Mouse (Mus musculus): Measurements from ENCODE around the gene Sh3bgr. TPM values are rescaled to one million over a fixed set of nuclear protein-coding genes. Genes with fewer than 3 reads are reported as not detected.

Gene Sh3bgr
- total RNA-seq, 1 experiment from 2014 or later: not detected

DNA sequence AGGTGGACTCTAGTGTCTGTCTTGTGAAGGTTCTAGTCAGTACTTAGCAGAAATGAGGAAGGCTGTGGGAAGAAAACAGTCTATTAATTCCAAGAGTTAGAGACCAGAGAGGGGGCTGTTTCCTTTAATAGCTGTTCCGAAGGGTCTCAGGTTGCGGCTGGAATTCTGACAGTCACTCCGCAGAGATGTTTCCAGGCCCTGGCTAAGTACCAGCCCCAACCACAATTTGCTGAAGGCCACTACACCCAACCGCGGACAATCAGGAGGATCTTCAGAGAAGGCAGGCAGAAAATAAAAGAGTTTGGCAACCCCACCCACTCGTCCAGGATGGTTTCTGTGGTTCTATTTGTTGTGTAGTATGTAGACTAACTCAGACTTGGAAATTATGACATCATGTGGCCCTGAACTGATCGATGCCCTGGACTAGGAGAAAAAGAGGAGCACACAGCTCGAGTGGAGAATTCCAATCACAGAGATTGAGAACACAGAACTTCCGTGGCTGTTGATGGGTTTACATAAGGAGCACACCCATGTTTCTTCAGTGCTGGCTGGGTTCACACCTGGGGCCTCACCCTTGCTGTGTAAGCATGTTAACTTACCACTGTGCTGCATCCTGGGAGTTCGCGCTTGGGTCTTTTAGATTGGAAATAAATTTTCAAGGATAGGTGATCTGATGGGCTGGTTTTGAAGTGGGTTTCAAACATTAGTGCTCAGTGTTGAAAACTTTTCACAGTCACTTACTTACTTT, 1.4 kb downstream of the Sh3bgr start:
- no peak for ATAC-seq (replicated peaks; ENCODE audit: insufficient number of reproducible peaks, low FRiP score, low TSS enrichment, poor library complexity, severe bottlenecking)

- ATAC-seq (replicated peaks; ENCODE audit: insufficient number of reproducible peaks, low FRiP score, low TSS enrichment, poor library complexity, severe bottlenecking): no peak
These were observed 9.5 kb downstream of the Sh3bgr start for GRCm38 (mm10) chr16:96209789-96210188.

GRCm38 (mm10) chr16:96210856-96211255, 10.6 kb downstream of the Sh3bgr start:
- ATAC-seq (replicated peaks; ENCODE audit: insufficient number of reproducible peaks, low FRiP score, low TSS enrichment, poor library complexity, severe bottlenecking): no peak

GRCm38 (mm10) chr16:96213027-96213426, 12.8 kb downstream of the Sh3bgr start:
- ATAC-seq (replicated peaks; ENCODE audit: insufficient number of reproducible peaks, low FRiP score, low TSS enrichment, poor library complexity, severe bottlenecking): no peak

DNA sequence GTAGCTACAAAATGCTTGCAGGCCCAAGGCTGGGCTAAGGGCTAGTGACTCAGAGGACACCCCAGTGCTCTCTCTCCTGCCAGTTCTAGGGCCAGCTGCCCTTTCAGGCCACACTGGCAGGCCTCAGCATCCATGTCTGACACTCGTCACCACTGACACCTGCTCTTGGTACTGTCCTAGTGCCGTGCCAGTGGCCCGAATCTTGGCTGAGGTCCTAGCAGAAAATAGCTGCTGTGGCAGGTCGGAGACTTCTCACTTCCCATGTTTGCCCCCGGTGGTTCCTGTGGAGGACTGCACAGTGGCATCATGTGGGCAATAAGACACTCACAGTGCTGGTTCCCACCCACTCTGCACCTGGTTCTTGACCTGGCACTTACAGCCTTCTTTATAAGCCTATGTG, 21.2 kb downstream of the Sh3bgr start:
- ATAC-seq (replicated peaks; ENCODE audit: insufficient number of reproducible peaks, low FRiP score, low TSS enrichment, poor library complexity, severe bottlenecking): no peak

DNA sequence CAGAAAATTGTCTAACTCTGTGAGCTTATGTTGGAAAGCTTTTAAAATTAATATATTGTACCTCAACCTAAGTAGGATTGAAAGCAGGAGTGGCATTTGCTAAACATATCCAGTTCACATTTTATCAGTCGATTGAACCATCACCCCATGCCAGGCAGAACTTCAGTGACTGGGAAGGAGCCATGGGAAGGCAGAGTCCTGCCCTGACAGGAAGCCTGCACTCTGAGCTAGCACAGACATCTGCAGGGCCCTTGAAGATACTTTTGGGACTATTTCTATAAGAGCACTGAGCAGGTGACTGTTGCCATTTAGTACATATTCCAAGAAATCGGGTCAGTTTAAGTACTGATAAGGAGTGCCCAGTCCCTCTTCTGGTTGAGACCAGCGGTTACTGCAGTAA, 21.7 kb downstream of the Sh3bgr start:
- no peak for ATAC-seq (replicated peaks; ENCODE audit: insufficient number of reproducible peaks, low FRiP score, low TSS enrichment, poor library complexity, severe bottlenecking)

- no peak for ATAC-seq (replicated peaks; ENCODE audit: insufficient number of reproducible peaks, low FRiP score, low TSS enrichment, poor library complexity, severe bottlenecking)
These were observed 22.2 kb downstream of the Sh3bgr start for GRCm38 (mm10) chr16:96222452-96222851.

DNA sequence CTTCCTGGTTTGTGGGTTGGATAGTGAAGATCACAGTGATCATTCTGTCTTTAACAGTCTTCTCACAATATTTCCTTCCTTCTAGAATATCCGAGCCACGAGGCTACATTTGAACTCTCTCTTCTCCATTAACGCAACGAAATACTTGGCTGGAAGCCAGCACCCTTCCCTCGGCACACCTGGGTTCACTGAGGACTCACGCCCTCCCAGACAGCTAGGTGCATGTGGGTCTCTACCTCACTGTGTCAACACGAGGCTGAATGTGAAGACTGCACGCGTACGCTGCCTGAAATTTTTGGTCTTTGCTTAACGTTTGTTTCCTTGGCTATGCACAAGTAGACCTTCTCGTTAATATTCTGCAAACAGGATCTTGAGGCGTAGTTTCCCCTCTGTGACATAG, 28.2 kb downstream of the Sh3bgr start:
- ATAC-seq (replicated peaks; ENCODE audit: insufficient number of reproducible peaks, low FRiP score, low TSS enrichment, poor library complexity, severe bottlenecking): no peak

DNA sequence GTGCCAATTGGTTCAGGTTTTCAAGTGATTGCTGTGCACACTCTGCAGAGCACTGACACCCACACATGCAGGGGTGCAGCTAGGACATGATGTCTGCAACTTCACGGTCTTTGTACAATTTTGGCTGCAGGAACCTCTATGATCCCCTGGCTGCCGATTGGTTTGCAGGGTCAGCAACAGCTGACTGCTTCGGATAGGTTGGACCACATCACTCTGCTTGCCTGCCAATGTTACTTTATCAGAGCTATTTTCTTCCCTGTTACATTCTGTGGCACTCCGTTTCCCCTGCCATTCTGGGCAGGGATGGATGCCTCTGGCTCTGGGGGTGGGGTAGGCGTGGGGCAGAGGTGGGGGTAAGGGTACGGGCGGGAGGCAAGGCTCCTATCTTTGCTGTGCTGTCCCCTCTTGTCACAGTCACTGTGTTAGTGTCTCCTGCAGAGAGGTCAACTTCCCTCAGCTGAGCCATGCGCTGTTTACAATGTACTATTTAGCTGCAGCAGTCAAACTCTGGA, 28.9 kb downstream of the Sh3bgr start:
- ATAC-seq (replicated peaks; ENCODE audit: insufficient number of reproducible peaks, low FRiP score, low TSS enrichment, poor library complexity, severe bottlenecking): no peak

- ATAC-seq (replicated peaks; ENCODE audit: insufficient number of reproducible peaks, low FRiP score, low TSS enrichment, poor library complexity, severe bottlenecking): no peak
These were observed 30.2 kb downstream of the Sh3bgr start for GRCm38 (mm10) chr16:96230411-96230810.

DNA sequence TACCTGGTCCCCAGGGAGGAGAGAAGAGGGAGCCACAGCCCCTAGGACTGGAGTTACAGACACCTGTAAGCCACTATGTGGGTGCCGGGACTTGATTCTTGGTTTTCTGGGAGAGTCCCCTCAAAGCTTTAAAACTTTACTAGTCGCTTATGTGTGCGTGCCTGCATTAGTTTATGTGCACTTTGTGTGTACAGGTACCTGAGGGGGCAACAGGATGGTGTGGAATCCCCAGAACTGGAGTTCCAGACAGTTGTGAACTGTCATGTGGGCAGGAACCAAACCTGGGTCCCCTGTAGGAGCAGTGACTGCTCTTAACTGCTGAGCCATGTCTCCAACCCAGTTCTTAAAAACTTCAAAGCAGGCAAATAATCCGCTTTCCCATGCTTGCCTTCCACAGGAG, 31.0 kb downstream of the Sh3bgr start:
- no peak for ATAC-seq (replicated peaks; ENCODE audit: insufficient number of reproducible peaks, low FRiP score, low TSS enrichment, poor library complexity, severe bottlenecking)

- ATAC-seq (replicated peaks; ENCODE audit: insufficient number of reproducible peaks, low FRiP score, low TSS enrichment, poor library complexity, severe bottlenecking): no peak
These were observed 31.7 kb downstream of the Sh3bgr start for GRCm38 (mm10) chr16:96231974-96232373.

DNA sequence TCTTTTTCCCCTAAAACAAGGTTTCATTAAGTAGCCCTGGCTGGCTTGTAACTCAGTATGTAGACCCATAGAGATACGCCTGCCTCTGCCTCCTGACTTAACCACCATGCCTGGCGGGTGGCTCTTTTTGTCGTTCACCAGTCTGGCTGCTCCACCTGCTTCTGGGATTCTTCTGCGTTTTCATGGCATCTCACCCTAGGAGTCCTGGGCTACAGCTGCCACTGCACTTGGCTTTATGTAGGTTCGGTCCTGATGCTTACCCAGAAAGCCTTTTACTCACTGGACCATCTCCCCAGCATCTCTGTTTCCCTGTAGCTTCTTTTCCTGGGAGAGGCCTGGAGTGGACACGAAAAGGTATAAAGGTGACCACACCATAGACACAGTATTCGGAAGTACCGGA, 33.7 kb downstream of the Sh3bgr start:
- ATAC-seq (replicated peaks; ENCODE audit: insufficient number of reproducible peaks, low FRiP score, low TSS enrichment, poor library complexity, severe bottlenecking): no peak

- no peak for ATAC-seq (replicated peaks; ENCODE audit: insufficient number of reproducible peaks, low FRiP score, low TSS enrichment, poor library complexity, severe bottlenecking)
These were observed 35.2 kb downstream of the Sh3bgr start, which contains the start of gene B3galt5 for GRCm38 (mm10) chr16:96235366-96235970. Gene B3galt5, plus strand, starts transcription at chr16:96235801.

- ATAC-seq (replicated peaks; ENCODE audit: insufficient number of reproducible peaks, low FRiP score, low TSS enrichment, poor library complexity, severe bottlenecking): no peak
These were observed 44.2 kb downstream of the Sh3bgr start for GRCm38 (mm10) chr16:96244496-96244895.

DNA sequence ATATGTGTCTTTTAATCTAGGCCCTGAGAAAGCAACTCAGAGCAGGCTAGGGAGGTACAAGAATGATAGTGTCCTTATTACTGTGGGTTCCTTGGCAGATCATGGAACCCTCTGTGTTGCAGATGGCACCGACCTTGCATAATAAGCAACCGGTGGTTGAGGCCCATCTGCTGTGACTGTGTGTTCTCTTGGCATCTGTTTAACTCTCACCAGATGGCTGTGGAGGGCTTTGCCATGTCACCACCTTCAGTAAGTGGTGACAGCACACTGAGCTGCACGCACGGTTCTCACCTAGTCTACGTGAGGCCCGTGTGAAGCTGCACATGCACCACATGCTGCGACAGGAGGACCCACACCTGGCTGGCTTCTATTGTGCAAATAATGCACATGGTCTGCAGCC, 49.4 kb downstream of the Sh3bgr start:
- no peak for ATAC-seq (replicated peaks; ENCODE audit: insufficient number of reproducible peaks, low FRiP score, low TSS enrichment, poor library complexity, severe bottlenecking)

- no peak for ATAC-seq (replicated peaks; ENCODE audit: insufficient number of reproducible peaks, low FRiP score, low TSS enrichment, poor library complexity, severe bottlenecking)
These were observed 51.9 kb downstream of the Sh3bgr start for GRCm38 (mm10) chr16:96252146-96252545.

DNA sequence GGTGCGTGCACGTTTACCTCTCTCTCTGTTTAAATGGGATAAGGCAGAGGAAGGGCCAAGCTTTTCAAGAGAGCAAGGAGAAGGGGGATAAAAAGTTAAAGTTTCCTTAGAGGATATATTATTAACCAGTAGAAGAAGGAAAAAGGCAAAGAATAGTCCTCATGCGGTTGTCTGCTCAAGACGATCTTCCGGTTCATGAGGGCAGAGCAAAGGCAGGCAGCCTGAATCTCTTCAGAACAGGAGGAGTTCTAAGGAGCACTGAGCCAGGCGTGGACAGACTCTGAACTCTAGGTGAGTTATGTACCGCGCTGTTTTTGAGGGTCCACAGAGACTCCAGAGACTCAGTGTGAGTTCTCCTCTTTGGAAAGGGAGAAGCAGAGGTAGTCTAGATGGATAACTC, 58.2 kb downstream of the Sh3bgr start:
- no peak for ATAC-seq (replicated peaks; ENCODE audit: insufficient number of reproducible peaks, low FRiP score, low TSS enrichment, poor library complexity, severe bottlenecking)

DNA sequence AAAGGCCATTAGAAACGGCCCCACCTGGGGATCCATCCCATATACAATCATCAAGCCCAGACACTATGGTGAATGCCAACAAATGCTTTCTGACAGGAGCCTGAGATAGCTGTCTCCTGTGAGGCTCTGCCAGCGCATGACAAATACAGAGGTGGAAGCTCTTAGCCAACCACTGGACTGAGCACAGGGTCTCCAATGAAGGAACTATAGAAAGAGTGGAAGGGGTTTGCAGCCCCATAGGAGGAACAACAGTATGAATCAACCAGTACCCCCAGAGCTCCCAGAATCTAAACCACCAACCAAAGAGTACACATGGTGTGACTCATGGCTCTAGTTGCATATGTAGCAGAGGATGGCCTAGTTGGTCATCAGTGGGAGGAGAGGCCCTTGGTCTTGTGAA, 71.5 kb downstream of the Sh3bgr start:
- no peak for ATAC-seq (replicated peaks; ENCODE audit: insufficient number of reproducible peaks, low FRiP score, low TSS enrichment, poor library complexity, severe bottlenecking)

DNA sequence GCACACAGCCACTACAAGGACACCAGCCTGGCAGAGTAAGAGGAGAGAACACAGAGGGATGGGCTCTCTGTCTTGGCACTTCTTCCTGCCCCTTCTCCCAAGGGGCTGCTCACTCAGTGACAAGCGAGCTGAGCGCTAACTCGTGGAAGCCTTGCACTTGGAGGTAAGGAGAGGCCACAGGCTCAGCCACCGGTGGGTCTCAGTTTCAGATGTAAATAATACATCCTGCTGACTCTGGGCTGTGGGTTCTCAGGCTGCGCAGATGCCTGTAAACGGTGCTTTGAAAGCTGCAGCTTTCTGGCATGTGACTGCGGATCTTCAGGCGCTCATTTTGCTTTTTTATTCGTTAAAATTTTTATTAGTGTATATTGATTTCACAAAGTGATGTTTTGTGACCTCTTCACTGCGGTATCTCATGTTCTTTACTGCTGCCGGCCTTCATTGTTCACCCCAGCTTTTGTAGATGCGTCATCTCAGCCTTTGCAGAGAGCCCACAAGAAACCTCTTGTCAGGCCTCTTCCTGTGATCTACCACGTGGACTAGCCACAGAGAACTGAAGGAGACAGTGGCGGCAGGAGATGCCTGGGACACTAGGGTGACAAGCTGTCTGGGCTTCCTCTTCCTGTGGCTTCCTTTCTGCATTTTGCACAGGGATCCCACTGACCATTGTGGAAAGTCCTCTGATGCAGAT, 72.8 kb downstream of the Sh3bgr start:
- ATAC-seq (replicated peaks; ENCODE audit: insufficient number of reproducible peaks, low FRiP score, low TSS enrichment, poor library complexity, severe bottlenecking): no peak

Data from monocyte, adult 5-6 weeks (primary cell).